Mouse (Mus musculus) CD4-positive, CD25-positive, alpha-beta regulatory T cell (primary cell): ENCODE measurements around the gene Spata2l. TPM values are rescaled to one million over a fixed set of nuclear protein-coding genes. Genes with fewer than 3 reads are reported as not detected.

Experiments used
- polyA plus RNA-seq: library from polyadenylated mRNA; unstranded; fragments of 100-300 nt; shearing (Covaris generic); gene quantifications from one replicate; pipeline ENCODE4 v1.2.1, GENCODE M21; 2017

Spata2l gene
- 15.4 TPM for polyA plus RNA-seq

DNA sequence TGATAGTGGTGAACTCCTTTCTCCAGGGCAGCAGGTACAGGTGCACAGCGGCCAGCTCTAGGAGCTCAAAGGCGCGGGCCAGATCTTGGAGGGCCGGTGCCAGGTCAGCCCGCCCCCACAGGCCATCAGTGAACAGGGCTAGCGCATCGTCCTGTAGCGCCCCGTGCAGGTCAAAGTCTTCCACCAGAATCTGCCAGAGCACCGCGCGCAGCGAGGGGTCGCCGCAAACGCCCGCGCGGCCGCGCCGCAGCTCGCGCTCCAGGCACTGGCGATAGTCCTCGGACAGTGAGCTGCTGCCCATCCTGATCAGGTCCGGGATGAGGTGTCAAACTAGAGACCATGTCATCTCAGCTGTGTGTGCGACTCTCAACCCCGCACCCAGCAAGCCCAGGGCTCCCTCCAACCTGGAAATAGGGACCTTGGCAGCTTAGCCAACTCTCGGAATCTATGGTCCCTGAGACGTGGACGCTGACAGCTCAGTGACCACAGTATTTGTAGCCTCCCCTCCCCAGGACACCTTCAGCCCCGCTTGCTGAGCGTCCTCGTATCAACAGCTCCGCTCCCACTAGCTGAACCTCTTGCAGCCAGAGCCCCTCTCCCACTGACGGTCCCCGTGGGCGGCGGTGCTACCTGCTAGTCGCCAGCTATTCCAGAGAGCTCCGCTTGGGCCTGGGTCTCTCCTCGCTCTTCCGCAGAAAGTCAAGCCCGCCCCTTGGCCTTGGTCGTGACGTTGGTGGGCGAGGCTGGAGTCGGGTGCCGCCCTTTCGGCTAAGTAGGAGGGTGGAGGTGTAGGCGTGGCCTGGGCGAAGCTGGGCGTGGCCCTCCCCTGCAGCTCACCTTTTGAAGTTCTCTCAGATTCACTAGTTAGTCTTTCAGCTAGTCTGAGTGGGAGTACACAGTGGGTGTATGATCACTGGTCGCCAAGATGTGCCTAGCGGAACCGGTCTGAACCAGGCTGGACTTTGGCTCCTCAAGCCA, at the start of gene Spata2l:
TSS of gene Spata2l (minus strand) at position 714 of the 978 bp plus-strand sequence.

DNA sequence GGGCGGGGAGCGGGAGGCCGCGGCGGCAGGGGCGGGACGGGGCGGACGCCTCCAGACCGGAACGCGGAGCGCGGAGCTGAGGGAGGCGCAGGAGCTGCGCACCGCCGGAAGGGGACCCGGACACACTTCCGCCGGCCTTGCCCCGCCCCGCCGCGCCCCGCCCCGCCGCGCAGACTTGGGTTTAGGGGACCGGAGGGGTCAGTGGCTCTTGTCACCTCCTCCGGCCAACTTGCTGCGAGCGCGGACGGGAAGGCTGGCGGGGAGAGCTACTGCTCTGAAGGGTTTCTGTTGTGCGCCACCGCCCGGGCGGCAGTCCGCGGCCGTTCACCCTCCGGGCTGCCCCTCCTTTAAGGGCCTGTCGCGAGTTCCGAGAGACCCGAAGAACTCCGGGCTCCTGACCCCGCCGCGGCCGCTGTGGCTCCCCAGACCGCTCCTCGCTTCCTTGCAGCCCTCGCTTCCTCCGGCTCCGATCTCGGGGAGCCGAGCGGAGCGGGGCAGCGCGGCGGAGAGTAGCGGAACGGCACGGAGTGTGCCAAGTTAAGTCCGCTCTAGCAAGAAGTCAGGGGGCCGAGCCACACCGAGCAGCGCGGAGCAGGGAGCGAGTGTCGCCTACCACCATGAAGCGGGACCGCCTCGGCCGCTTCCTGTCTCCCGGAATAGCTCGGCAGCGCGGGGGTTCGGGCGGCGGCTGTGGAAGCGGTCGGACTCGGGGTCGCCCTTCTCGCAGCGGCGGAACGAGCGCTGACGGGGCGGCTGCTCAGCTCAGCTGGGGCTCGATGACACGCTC, 18.3 kb upstream of the Spata2l start, which contains the start of the genes Zfp276 and Vps9d1:
TSS of gene Zfp276 (plus strand) at position 97 of the 787 bp plus-strand sequence.
TSS of gene Vps9d1 (minus strand) at position 250 of the 787 bp plus-strand sequence.

GRCm38 (mm10) chr8:123224278-123225266, 11.5 kb downstream of the Spata2l start, which contains the start of gene Cdk10:
Gene Cdk10, plus strand, starts transcription at chr8:123224842.

DNA sequence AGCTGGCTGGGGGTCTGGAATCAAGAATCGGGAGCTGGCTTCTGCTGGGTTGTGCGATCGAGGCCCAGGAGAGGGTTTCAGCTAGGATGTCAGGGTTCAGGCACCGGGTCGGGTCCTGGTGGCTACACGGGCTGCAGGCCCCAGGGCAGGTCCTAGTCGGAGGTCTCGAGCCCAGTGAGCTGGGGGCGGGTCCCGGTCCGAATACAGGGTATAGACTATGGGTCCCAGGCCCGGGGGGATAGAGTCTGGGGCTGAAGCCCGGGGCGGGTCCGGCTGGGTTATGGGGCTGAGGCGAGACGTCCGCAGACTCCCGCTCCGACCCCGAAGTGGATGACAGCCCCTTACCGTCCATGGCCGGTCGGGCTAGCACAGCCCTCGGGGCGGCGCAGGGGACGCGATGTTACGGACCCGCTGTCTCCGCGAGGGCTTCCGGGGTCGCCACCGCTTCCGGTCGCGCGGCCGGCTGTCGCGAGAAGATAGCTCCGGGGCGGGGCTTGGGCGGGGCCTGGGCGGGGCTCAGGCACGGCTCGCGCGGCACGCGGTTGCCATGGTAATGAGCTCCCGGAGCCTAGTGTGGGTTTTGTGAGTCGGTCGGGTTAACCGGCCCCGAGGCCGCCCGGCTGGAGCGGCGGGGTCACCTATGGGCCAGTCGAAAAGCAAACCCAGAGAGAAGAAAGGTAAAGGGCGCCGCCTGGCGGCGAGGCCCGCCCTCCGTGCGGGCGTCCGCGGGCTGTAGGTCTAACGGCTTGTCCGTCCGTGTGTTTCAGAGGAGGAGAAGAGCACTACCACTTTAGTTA, 23.5 kb downstream of the Spata2l start, which contains the start of the genes Chmp1a and Spata33:
TSS of gene Chmp1a (minus strand) at position 443 of the 797 bp plus-strand sequence.
TSS of gene Spata33 (plus strand) at position 512 of the 797 bp plus-strand sequence.

GRCm38 (mm10) chr8:123185566-123186409, 50.2 kb downstream of the Spata2l start, which contains the start of gene Dpep1:
Gene Dpep1, plus strand, starts transcription at chr8:123186242.

Other genes starting within 250 kb of the Spata2l start
- 271 TPM for gene Ankrd11, start 194.0 kb downstream of the Spata2l start, polyA plus RNA-seq
- 83.8 TPM for gene Spg7, start 173.3 kb downstream of the Spata2l start, polyA plus RNA-seq
- gene Rpl13, start 133.9 kb downstream of the Spata2l start, polyA plus RNA-seq: 1,036 TPM
- 1.2 TPM for gene Cpne7, start 118.9 kb downstream of the Spata2l start, polyA plus RNA-seq
- 0.07 TPM for gene Sult5a1, start 77.9 kb downstream of the Spata2l start, polyA plus RNA-seq
- not detected for gene Dpep1, start 50.0 kb downstream of the Spata2l start, polyA plus RNA-seq
- gene Chmp1a, start 23.5 kb downstream of the Spata2l start, polyA plus RNA-seq: 214 TPM
- gene Spata33, start 23.4 kb downstream of the Spata2l start, polyA plus RNA-seq: not detected
- 27.0 TPM for gene Cdk10, start 11.4 kb downstream of the Spata2l start, polyA plus RNA-seq
- 41.1 TPM for gene Zfp276, start 18.0 kb upstream of the Spata2l start, polyA plus RNA-seq
- gene Vps9d1, start 18.1 kb upstream of the Spata2l start, polyA plus RNA-seq: 31.6 TPM
- gene Fanca, start 82.3 kb upstream of the Spata2l start, polyA plus RNA-seq: 8.2 TPM
- gene Spire2, start 96.5 kb upstream of the Spata2l start, polyA plus RNA-seq: 0.08 TPM
- gene Tcf25, start 137.5 kb upstream of the Spata2l start, polyA plus RNA-seq: 268 TPM
- 0.14 TPM for gene Mc1r, start 170.9 kb upstream of the Spata2l start, polyA plus RNA-seq
- 0.38 TPM for gene Tubb3, start 175.2 kb upstream of the Spata2l start, polyA plus RNA-seq
- 15.0 TPM for gene Def8, start 187.3 kb upstream of the Spata2l start, polyA plus RNA-seq
- gene Afg3l1, start 241.7 kb upstream of the Spata2l start, polyA plus RNA-seq: 69.0 TPM